Mouse (Mus musculus) limb, embryonic 15.5 days (tissue): ENCODE measurements around the gene Rnase9. TPM values are rescaled to one million over a fixed set of nuclear protein-coding genes. Genes with fewer than 3 reads are reported as not detected.

Experiments used
- ATAC-seq: fragments of 200-750 bp; cut with Nextera tagmentation; 2 replicates; pipeline ENCODE4 v1.8.0; 2017; ENCODE audit warnings: low read depth, moderate TSS enrichment; ENCODE audit not compliant: insufficient number of reproducible peaks, low FRiP score, low TSS enrichment
- H3K27ac ChIP-seq: fragments of 300-500 bp; sonication (generic); 2 replicates; pipeline ENCODE4 v1.5.1; 2015; ENCODE audit warnings: moderate library complexity, mild to moderate bottlenecking, inconsistent platforms
- H3K27me3 ChIP-seq: fragments of 300-500 bp; sonication (generic); 2 replicates; pipeline ENCODE4 v1.6.1; 2015; ENCODE audit warnings: inconsistent platforms
- H3K36me3 ChIP-seq: fragments of 300-500 bp; sonication (generic); 2 replicates; pipeline ENCODE4 v1.6.1; 2015; ENCODE audit warnings: inconsistent platforms
- H3K4me1 ChIP-seq: fragments of 300-500 bp; sonication (generic); 2 replicates; pipeline ENCODE4 v1.6.1; 2015; ENCODE audit warnings: inconsistent platforms
- H3K4me2 ChIP-seq: fragments of 300-500 bp; sonication (generic); 2 replicates; pipeline ENCODE4 v1.6.1; 2015; ENCODE audit warnings: mild to moderate bottlenecking, inconsistent platforms
- H3K4me3 ChIP-seq: fragments of 300-500 bp; sonication (generic); 2 replicates; pipeline ENCODE4 v1.5.1; 2015; ENCODE audit warnings: mild to moderate bottlenecking, inconsistent platforms
- H3K9ac ChIP-seq: fragments of 300-500 bp; sonication (generic); 2 replicates; pipeline ENCODE4 v1.6.1; 2015; ENCODE audit warnings: inconsistent platforms
- H3K9me3 ChIP-seq: fragments of 300-500 bp; sonication (generic); 2 replicates; pipeline ENCODE4 v1.6.1; 2016; ENCODE audit warnings: inconsistent platforms
- WGBS: fragments of 180-500 bp; shearing (Covaris S2); methylation state at CpG from one replicate; pipeline ENCODE4 v1.1.7; 2015; 5-methylcytosine and 5-hydroxymethylcytosine counted together
- polyA plus RNA-seq: library from polyadenylated mRNA; unstranded; fragments of >200 nt; fragmentation: Nextera tagmentation; extraction: Ambion mirVana; gene quantifications from 2 replicates; pipeline ENCODE4 v1.2.1, GENCODE M21; 2015

The Rnase9 gene
- polyA plus RNA-seq, 1 experiment from 2014 or later, result not detected

DNA sequence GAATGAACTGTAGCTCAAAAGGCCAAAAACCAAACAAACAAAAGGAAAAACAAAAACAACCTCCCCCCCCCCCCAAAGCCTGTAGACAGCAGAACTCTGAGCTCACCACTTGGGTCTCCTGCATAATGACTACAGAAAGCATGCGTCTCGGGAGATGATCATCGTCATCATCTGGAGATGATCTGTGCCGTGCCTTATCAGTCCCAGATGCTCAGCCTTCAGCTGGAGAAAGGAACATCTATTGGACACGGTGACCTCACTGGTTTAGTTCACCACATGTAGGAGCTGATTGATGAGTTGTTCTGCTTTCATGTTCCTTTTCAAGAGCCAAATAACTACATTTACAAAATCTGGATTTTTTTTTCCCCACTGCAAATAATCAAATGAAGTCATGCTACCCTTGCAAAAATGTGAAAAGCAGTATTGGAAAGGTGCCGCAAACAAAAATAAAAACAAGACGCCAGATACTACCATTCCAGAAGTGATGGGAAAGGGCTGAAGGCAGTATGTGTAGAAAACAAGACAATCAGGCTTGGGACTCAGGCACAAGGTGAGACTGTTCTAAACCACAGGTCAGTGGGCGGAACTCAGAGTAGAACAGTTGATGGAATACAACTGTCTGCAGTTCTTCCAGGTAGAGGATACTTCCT lies 34.4 kb downstream of the Rnase9 start, which contains the start of gene Rnase10:
Gene Rnase10, plus strand, starts transcription at position 600 of the 650 bp plus-strand sequence.
- Histone ChIP-seq H3K4me2 (no peak within 1 kb of the TSS), H3K9ac (no peak within 1 kb of the TSS), H3K4me1 (peaks cover 7% of the 10 kb centered on the region), H3K27me3 (no peaks in the 10 kb centered on the region), H3K9me3 (no peaks in the 10 kb centered on the region), H3K36me3 (no peaks in the 10 kb centered on the region), H3K4me3 (no peak within 1 kb of the TSS), H3K27ac (peak within 1 kb of the TSS; percentile 88)
- ATAC-seq, result no peak
- 55% methylated on average over 8 of the region's 8 CpGs for WGBS

DNA sequence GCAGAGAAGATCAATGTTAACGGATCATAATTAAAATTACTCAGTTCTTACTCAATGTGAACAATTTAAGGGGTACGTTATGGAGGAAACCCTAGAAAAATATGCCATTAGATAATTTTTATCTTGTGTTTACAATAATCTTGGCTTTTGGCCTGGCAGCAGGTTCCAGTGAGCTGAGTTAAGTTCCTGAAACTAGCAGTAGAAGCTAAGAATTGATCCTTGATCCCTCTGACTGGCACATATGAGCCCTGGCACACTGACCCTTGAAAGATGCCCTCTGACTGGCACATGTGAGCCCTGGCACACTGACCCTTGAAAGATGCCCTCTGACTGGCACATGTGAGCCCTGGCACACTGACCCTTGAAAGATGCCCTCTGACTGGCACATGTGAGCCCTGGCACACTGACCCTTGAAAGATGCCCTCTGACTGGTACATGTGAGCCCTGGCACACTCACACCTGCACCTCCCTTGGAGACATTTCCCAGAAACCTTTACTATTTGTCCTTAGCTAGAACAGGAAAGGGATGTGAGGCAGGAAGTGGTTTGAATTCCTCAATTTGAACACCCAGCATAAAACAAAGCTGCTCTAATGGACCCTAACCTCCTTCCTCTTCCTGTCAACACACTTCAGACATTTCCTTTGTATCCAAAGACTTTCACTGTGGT lies 43.5 kb downstream of the Rnase9 start:
- no peak for ATAC-seq
- H3K27ac ChIP-seq, result no peak overlapping the region
- WGBS, result 75% methylated on average over 2 of the region's 2 CpGs

DNA sequence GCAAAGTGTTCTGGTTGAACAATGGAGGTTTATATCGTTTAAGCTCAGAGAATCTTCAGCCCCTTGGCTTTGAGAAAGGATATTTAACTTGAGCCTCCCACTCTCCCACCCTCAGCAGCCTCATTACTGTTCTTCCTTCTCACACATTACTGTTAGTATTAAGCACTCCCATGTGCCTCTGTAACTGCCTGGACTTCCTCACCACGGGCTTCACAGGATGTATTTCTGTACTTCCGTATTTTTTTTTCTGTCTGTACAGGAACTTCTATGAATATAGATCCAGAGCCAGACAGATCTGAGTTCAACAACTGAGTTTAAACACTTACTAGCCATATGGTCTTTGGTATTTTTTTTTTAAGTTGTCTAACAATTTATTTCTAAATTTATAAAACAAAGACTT lies 44.6 kb downstream of the Rnase9 start:
- no peak overlapping the region for H3K4me3 ChIP-seq
- H3K27ac ChIP-seq, result no peak overlapping the region
- no peaks in the 10 kb centered on the region for H3K36me3 ChIP-seq
- 55% methylated on average over 3 of the region's 3 CpGs for WGBS
- no peak overlapping the region for H3K4me2 ChIP-seq
- no peak for ATAC-seq
- H3K9me3 ChIP-seq, result no peaks in the 10 kb centered on the region
- no peaks in the 10 kb centered on the region for H3K27me3 ChIP-seq
- H3K4me1 ChIP-seq, result no peaks in the 10 kb centered on the region
- no peak overlapping the region for H3K9ac ChIP-seq

More for the DNA sequence above, 43.5 kb downstream of the Rnase9 start:
- H3K9me3 ChIP-seq, result no peaks in the 10 kb centered on the region
- H3K27me3 ChIP-seq, result no peaks in the 10 kb centered on the region
- H3K36me3 ChIP-seq, result no peaks in the 10 kb centered on the region
- H3K4me3 ChIP-seq, result no peak overlapping the region
- no peaks in the 10 kb centered on the region for H3K4me1 ChIP-seq
- no peak overlapping the region for H3K9ac ChIP-seq
- no peak overlapping the region for H3K4me2 ChIP-seq

DNA sequence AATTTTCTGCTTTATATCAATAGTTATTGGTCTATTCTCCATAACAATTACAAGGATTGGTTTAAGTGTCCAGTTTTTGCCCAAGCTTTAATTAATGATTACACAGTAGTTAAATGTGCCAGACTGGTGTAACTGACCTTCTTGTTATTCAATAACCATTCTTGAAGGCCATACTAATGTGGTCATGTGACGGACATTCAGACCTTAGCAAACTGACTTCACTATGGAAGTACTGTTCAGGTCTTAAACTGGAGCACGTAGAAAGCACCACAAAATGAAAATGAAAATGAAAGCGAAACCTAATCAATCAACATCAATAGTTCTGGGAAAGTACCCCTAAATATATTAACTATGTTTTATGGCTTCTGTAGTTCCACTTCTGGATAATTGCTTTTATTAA lies 50.6 kb downstream of the Rnase9 start:
- no peaks in the 10 kb centered on the region for H3K4me1 ChIP-seq
- ATAC-seq, result no peak
- no peak overlapping the region for H3K4me3 ChIP-seq
- no peaks in the 10 kb centered on the region for H3K36me3 ChIP-seq
- H3K27me3 ChIP-seq, result no peaks in the 10 kb centered on the region
- no peak overlapping the region for H3K4me2 ChIP-seq
- H3K9ac ChIP-seq, result no peak overlapping the region
- WGBS, result 76% methylated on average over 3 of the region's 3 CpGs
- H3K27ac ChIP-seq, result no peak overlapping the region
- H3K9me3 ChIP-seq, result no peaks in the 10 kb centered on the region

Other genes starting within 250 kb of the Rnase9 start
- gene Ccnb1ip1, start 234.1 kb downstream of the Rnase9 start, polyA plus RNA-seq, result not detected in 2 replicates
- 52.0 and 52.3 TPM in 2 replicates for gene Parp2, start 234.0 kb downstream of the Rnase9 start, polyA plus RNA-seq
- 5.0 and 6.2 TPM in 2 replicates for gene Tep1, start 171.3 kb downstream of the Rnase9 start, polyA plus RNA-seq
- gene Klhl33, start 144.4 kb downstream of the Rnase9 start, polyA plus RNA-seq, result 0.10 and 0.12 TPM in 2 replicates
- gene Osgep, start 117.0 kb downstream of the Rnase9 start, polyA plus RNA-seq, result 145 and 148 TPM in 2 replicates
- 188 TPM in 2 replicates for gene Apex1, start 116.9 kb downstream of the Rnase9 start, polyA plus RNA-seq
- 45.3 and 56.0 TPM in 2 replicates for gene Pip4p1, start 111.0 kb downstream of the Rnase9 start, polyA plus RNA-seq
- gene Pnp, start 110.8 kb downstream of the Rnase9 start, polyA plus RNA-seq, result 52.0 and 54.8 TPM in 2 replicates
- not detected in 2 replicates for gene Gm49342, start 97.4 kb downstream of the Rnase9 start, polyA plus RNA-seq
- 0.31 and 0.54 TPM in 2 replicates for gene Pnp2, start 85.9 kb downstream of the Rnase9 start, polyA plus RNA-seq
- gene Rnase10, start 34.1 kb downstream of the Rnase9 start, polyA plus RNA-seq, result 0.09 and 0.22 TPM in 2 replicates
- gene Rnase11, start 8.3 kb upstream of the Rnase9 start, polyA plus RNA-seq, result not detected in 2 replicates
- not detected in 2 replicates for gene Rnase12, start 15.8 kb upstream of the Rnase9 start, polyA plus RNA-seq
- gene Olfr750, start 32.6 kb upstream of the Rnase9 start, polyA plus RNA-seq, result not detected in 2 replicates
- gene Rnase4, start 49.2 kb upstream of the Rnase9 start, polyA plus RNA-seq, result 68.6 and 83.1 TPM in 2 replicates
- 10.1 and 10.5 TPM in 2 replicates for gene Ang, start 49.3 kb upstream of the Rnase9 start, polyA plus RNA-seq
- gene Eddm3b, start 72.6 kb upstream of the Rnase9 start, polyA plus RNA-seq, result not detected in 2 replicates
- 0.58 and 1.6 TPM in 2 replicates for gene Rnase6, start 82.0 kb upstream of the Rnase9 start, polyA plus RNA-seq
- gene Rnase1, start 104.9 kb upstream of the Rnase9 start, polyA plus RNA-seq, result 2.2 and 3.3 TPM in 2 replicates
- gene Rnase2b, start 120.4 kb upstream of the Rnase9 start, polyA plus RNA-seq, result not detected in 2 replicates
- not detected in 2 replicates for gene Ang2, start 157.3 kb upstream of the Rnase9 start, polyA plus RNA-seq
- not detected in 2 replicates for gene Ear14, start 161.5 kb upstream of the Rnase9 start, polyA plus RNA-seq
- not detected in 2 replicates for gene Rnase2a, start 214.2 kb upstream of the Rnase9 start, polyA plus RNA-seq